8 mouse cellular contexts compared by ENCODE assay signal in genomic region chr4:121014594-121015267, GRCm38 (mm10). TPM values are rescaled to one million over a fixed set of nuclear protein-coding genes. Genes with fewer than 3 reads are reported as not detected.
DNase-seq lines count a peak whose midpoint lies in the region; ATAC-seq and TF ChIP-seq lines count a peak whose summit lies in the region.

No protein-coding gene starts in this region.

- peak overlapping the region; percentile 7; the same call in 1 of the 2 replicates for H3K4me3 ChIP-seq in gastrocnemius, adult 2 months
- H3K4me3 ChIP-seq in liver, postnatal 0 days (ENCODE audit: low read depth, low read length) = peak overlapping the region; percentile 97

- intact Hi-C loops in gastrocnemius, adult 2 months (cut with DNase I) = no loop called here

- H3K9me3 ChIP-seq in liver, postnatal 0 days (ENCODE audit: low read length) = no peaks in the 10 kb centered on the region

- 15% methylated on average over 10 of the region's 10 CpGs for WGBS in liver, postnatal 0 days (ENCODE audit: insufficient replicate concordance)

- H3K27me3 ChIP-seq in liver, postnatal 0 days (ENCODE audit: insufficient read depth, low read length) = no peaks in the 10 kb centered on the region

- no peak for TF ChIP-seq CTCF in gastrocnemius, adult 2 months (IDR thresholded peaks at IDR 0.05)
- TF ChIP-seq CTCF in liver, postnatal 0 days (IDR thresholded peaks at IDR 0.05; ENCODE audit: low read depth) = no peak

- no peak overlapping the region for H3K27ac ChIP-seq in gastrocnemius, adult 2 months
- H3K27ac ChIP-seq in liver, postnatal 0 days (ENCODE audit: low read depth) = peak overlapping the region; percentile 96

- peak; percentile 53 for ATAC-seq in erythroid progenitor cell, adult 5-6 weeks (replicated peaks; ENCODE audit: low FRiP score, poor library complexity, severe bottlenecking)
- ATAC-seq in liver, postnatal 0 days = peak; percentile 47

- peaks cover 45% of the 10 kb centered on the region for H3K4me1 ChIP-seq in liver, postnatal 0 days (ENCODE audit: insufficient read depth)

- peak overlapping the region; percentile 98 for H3K9ac ChIP-seq in liver, postnatal 0 days (replicated peaks)

- peak; percentile 95 for TF ChIP-seq EP300 in liver, postnatal 0 days (IDR thresholded peaks at IDR 0.05; ENCODE audit: low read depth)

- DNase-seq in gastrocnemius, adult 2 months = no peak
- DNase-seq in gastrocnemius, postnatal 10 days = no peak
- peak; percentile 63 for DNase-seq in 416B (ENCODE audit: low read depth)
- peak; percentile 36 for DNase-seq in liver, postnatal 0 days
- no peak for DNase-seq in adrenal gland, postnatal 25 days
- no peak for DNase-seq in adrenal gland, adult (ENCODE audit: inconsistent age in 2 of 2, low spot score in 1 of 2)
- no peak for DNase-seq in embryo, embryonic 11 days

- no peaks in the 10 kb centered on the region for H3K36me3 ChIP-seq in liver, postnatal 0 days (replicated peaks; ENCODE audit: insufficient read depth, low read length)

- peak overlapping the region; percentile 84 for H3K4me2 ChIP-seq in liver, postnatal 0 days (ENCODE audit: low read depth, low read length)

RNA-seq across cellular contexts. Expression of gene Smap2, which starts 2.3 kb away (rescaled TPM):
- 10 to 100 TPM; 10.8 to 18.2 TPM for total RNA-seq in gastrocnemius, adult 2 months (2021)
- 10 to 100 TPM; 17.6 to 20.4 TPM for total RNA-seq in gastrocnemius, postnatal 10 days (2021)
- total RNA-seq in erythroid progenitor cell, adult 5-6 weeks (2015; ENCODE audit: low replicate concordance) = 44.0 and 57.3 TPM in 2 replicates
- total RNA-seq in erythroid progenitor cell, adult 5-6 weeks (2017; ENCODE audit: low replicate concordance) = 28.8 and 31.5 TPM in 2 replicates
- 14.9 and 17.1 TPM in 2 replicates for polyA plus RNA-seq in liver, postnatal 0 days (2015; fragmentation: Nextera tagmentation; extraction: Ambion mirVana)
- total RNA-seq in adrenal gland, postnatal 25 days (2021) = 31.5 and 35.7 TPM in 2 replicates

RNA-seq across cellular contexts. Expression of gene Col9a2, which starts 24.5 kb away (rescaled TPM):
- under 1 TPM in 1 of 2 experiments, not detected in 1; 0.20 TPM for total RNA-seq in gastrocnemius, adult 2 months (2021)
- 1 to 10 TPM; 1.5 to 2.1 TPM for total RNA-seq in gastrocnemius, postnatal 10 days (2021)
- not detected in 2 replicates for total RNA-seq in erythroid progenitor cell, adult 5-6 weeks (2015; ENCODE audit: low replicate concordance)
- not detected in 2 replicates for total RNA-seq in erythroid progenitor cell, adult 5-6 weeks (2017; ENCODE audit: low replicate concordance)
- polyA plus RNA-seq in liver, postnatal 0 days (2015; fragmentation: Nextera tagmentation; extraction: Ambion mirVana) = 0.34 and 0.44 TPM in 2 replicates
- 0.46 and 0.71 TPM in 2 replicates for total RNA-seq in adrenal gland, postnatal 25 days (2021)

Comparison
In these comparisons a context has a peak if more than half of its experiments do, and no peak if none do; other contexts are left out.
1. DNase-seq: peak in 416B (single experiment) and liver, postnatal 0 days (single experiment); none in gastrocnemius, adult 2 months (single experiment), gastrocnemius, postnatal 10 days (single experiment), adrenal gland, postnatal 25 days (single experiment), adrenal gland, adult (0 of 2) and embryo, embryonic 11 days (single experiment).